Mouse (Mus musculus) G1E (cell line): ENCODE measurements around the gene Bcl11b.

Experiments used
- CTCF ChIP-seq: IDR thresholded peaks from 2 replicates; pipeline ENCODE4 v1.5.1; 2012; ENCODE audit warnings: low read depth, low read length, inconsistent platforms, mixed read lengths
- GATA1 ChIP-seq: IDR thresholded peaks from 2 replicates; pipeline ENCODE4 v1.6.1; 2012; ENCODE audit warnings: borderline replicate concordance, low read length, inconsistent platforms, mixed read lengths
- POLR2AphosphoS5 ChIP-seq: IDR thresholded peaks from 2 replicates; pipeline ENCODE4 v1.6.1; 2012; ENCODE audit warnings: low read depth, low read length, inconsistent platforms; ENCODE audit not compliant: insufficient replicate concordance
- TAL1 ChIP-seq: conservative IDR thresholded peaks from 2 replicates; pipeline ENCODE4 v1.6.1; 2012; ENCODE audit warnings: low read depth, low read length, inconsistent platforms, mixed read lengths

DNA sequence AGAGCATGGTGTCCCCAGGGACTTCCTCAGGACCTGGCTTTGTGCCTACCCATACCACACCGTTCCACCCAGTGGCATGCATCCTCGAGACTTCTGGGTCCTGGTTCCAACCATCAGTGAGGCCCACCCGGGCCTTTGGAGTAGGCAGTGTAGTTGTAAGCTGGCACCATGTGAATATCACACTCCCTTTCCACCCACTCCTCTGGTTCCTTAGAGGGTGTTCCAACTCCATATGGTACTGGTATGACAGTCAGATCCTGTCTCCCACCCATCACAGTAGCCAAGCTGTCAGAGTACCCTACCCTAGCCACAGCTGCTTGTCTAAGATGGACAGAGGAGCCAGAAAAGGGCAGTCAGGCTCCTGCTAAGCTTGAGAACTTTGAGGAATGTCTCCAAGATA, 112.0 kb downstream of the Bcl11b start:
- TF ChIP-seq CTCF (no peak), GATA1 (no peak), POLR2AphosphoS5 (no peak), TAL1 (no peak)
